ENCODE assay signal across 21 mouse cellular contexts in genomic region chr10:46576127-46576526, GRCm38 (mm10).
"Had no signal": no experiment of that assay in that cellular context is flagged by ENCODE, and none has a peak within 500 bp of the region (broad histone marks: within the 10 kb centered on the region; RNA-seq: fewer than 3 reads in every experiment).

No protein-coding gene starts in this region.

- ATAC-seq: forebrain, embryonic 13.5 days; forebrain, embryonic 14.5 days; forebrain, embryonic 15.5 days; forebrain, embryonic 16.5 days; forebrain, postnatal 0 days had no signal

- DNase-seq: cerebellum, adult 8-10 months; cerebellum, adult 9-10 months; cerebellum, adult 9-11 months; cerebellum, postnatal 10 days; cerebellum, postnatal 14 days; cerebellum, postnatal 25 days; cerebellum, postnatal 36 days; embryo, embryonic 11 days; forebrain, postnatal 0 days; gastrocnemius, adult 2 months; gastrocnemius, postnatal 10 days; gastrocnemius, postnatal 14 days; gastrocnemius, postnatal 25 days; gastrocnemius, postnatal 36 days; heart, adult 11 months; heart, adult 18-20 months; heart, adult 2 months had no signal
